Mouse (Mus musculus) MEL (cell line): Measurements from ENCODE around the gene Pemt. TPM values are rescaled to one million over a fixed set of nuclear protein-coding genes. Genes with fewer than 3 reads are reported as not detected.

Source experiments
- DNase-seq: peaks from one replicate; pipeline ENCODE4 v3.0.0; 2011; ENCODE audit warnings: low read depth, low spot score
- H3K27ac ChIP-seq: 2 replicates; pipeline ENCODE4 v1.5.1; 2012; ENCODE audit warnings: low read depth, mild to moderate bottlenecking, control low read depth, low read length, moderate library complexity; ENCODE audit not compliant: control insufficient read depth
- H3K27me3 ChIP-seq, 2 experiments: fragments of 150-350 bp in 1 of 2; sonication (generic) in 1 of 2; 2 replicates each; pipeline ENCODE4 v1.6.1; 2012; ENCODE audit warnings: low read length in 2 of 2, mild to moderate bottlenecking in 2 of 2, improper control_type of control experiment in 1 of 2, moderate library complexity in 1 of 2; ENCODE audit not compliant: insufficient read depth in 2 of 2, control insufficient read depth in 1 of 2
- H3K36me3 ChIP-seq, 2 experiments: 2 replicates each; pipeline ENCODE4 v1.6.1; 2012 to 2014; ENCODE audit warnings: low read length in 2 of 2, improper control_type of control experiment in 1 of 2, inconsistent platforms in 1 of 2, mild to moderate bottlenecking in 1 of 2; ENCODE audit not compliant: insufficient read depth in 2 of 2, control insufficient read depth in 1 of 2
- H3K4me1 ChIP-seq, 2 experiments: fragments of 150-350 bp in 1 of 2; sonication (generic) in 1 of 2; 2 replicates each; pipeline ENCODE4 v1.6.1; 2012; ENCODE audit warnings: low read length in 2 of 2, improper control_type of control experiment in 1 of 2, mild to moderate bottlenecking in 1 of 2; ENCODE audit not compliant: insufficient read depth in 2 of 2, control insufficient read depth in 1 of 2
- H3K4me3 ChIP-seq, 2 experiments: fragments of 150-350 bp in 1 of 2; sonication (generic) in 1 of 2; 2 replicates each; pipeline ENCODE4 v1.5.1; 2012; ENCODE audit warnings: low read depth in 2 of 2, low read length in 2 of 2, mild to moderate bottlenecking in 2 of 2, moderate library complexity in 2 of 2, control low read depth in 1 of 2, improper control_type of control experiment in 1 of 2; ENCODE audit not compliant: control insufficient read depth in 1 of 2, insufficient read depth in 1 of 2
- H3K79me2 ChIP-seq: 2 replicates; pipeline ENCODE4 v1.6.1; 2012; ENCODE audit warnings: mild to moderate bottlenecking, low read length, moderate library complexity; ENCODE audit not compliant: control insufficient read depth, poor library complexity, insufficient read depth
- H3K9ac ChIP-seq: 2 replicates; pipeline ENCODE4 v1.6.1; 2012; ENCODE audit warnings: low read depth, mild to moderate bottlenecking, control low read depth, low read length, moderate library complexity; ENCODE audit not compliant: control insufficient read depth, poor library complexity, severe bottlenecking
- H3K9me3 ChIP-seq: fragments of 150-350 bp; sonication (generic); replicated peaks from 2 replicates; pipeline ENCODE4 v1.6.1; 2012; ENCODE audit warnings: mild to moderate bottlenecking, low read length, improper control_type of control experiment, moderate library complexity; ENCODE audit not compliant: insufficient read depth
- BHLHE40 ChIP-seq: IDR thresholded peaks from 2 replicates; pipeline ENCODE4 v1.6.1; 2012; ENCODE audit warnings: low read depth, mild to moderate bottlenecking, inconsistent platforms, low read length, improper control_type of control experiment, borderline replicate concordance
- CHD1 ChIP-seq: IDR thresholded peaks from 2 replicates; pipeline ENCODE4 v1.6.1; 2012; ENCODE audit warnings: low read depth, mild to moderate bottlenecking, inconsistent platforms, low read length, improper control_type of control experiment
- E2F4 ChIP-seq: IDR thresholded peaks from 2 replicates; pipeline ENCODE4 v1.6.1; 2011; ENCODE audit warnings: low read depth, low read length, improper control_type of control experiment, borderline replicate concordance
- ELF1 ChIP-seq: IDR thresholded peaks from 2 replicates; pipeline ENCODE4 v1.6.1; 2014; ENCODE audit warnings: low read depth, mild to moderate bottlenecking, inconsistent platforms, low read length, improper control_type of control experiment, moderate library complexity
- EP300 ChIP-seq, 2 experiments: IDR thresholded peaks; 2 replicates each; pipeline ENCODE4 v1.6.1; 2011; ENCODE audit warnings: improper control_type of control experiment in 2 of 2, low read length in 2 of 2, low read depth in 1 of 2, mild to moderate bottlenecking in 1 of 2
- GATA1 ChIP-seq: IDR thresholded peaks from 2 replicates; pipeline ENCODE4 v1.6.1; 2011; ENCODE audit warnings: low read depth, low read length, improper control_type of control experiment
- HCFC1 ChIP-seq: IDR thresholded peaks from 2 replicates; pipeline ENCODE4 v1.6.1; 2012; ENCODE audit warnings: low read depth, mild to moderate bottlenecking, inconsistent platforms, low read length, improper control_type of control experiment, moderate library complexity
- MAX ChIP-seq: IDR thresholded peaks from 2 replicates; pipeline ENCODE4 v1.6.1; 2011; ENCODE audit warnings: low read length, improper control_type of control experiment
- MAZ ChIP-seq: IDR thresholded peaks from 2 replicates; pipeline ENCODE4 v1.6.1; 2012; ENCODE audit warnings: low read depth, mild to moderate bottlenecking, inconsistent platforms, low read length, improper control_type of control experiment
- MEF2A ChIP-seq: IDR thresholded peaks from 2 replicates; pipeline ENCODE4 v1.6.1; 2014; ENCODE audit warnings: low read depth, mild to moderate bottlenecking, inconsistent platforms, low read length, improper control_type of control experiment; ENCODE audit not compliant: poor library complexity, insufficient replicate concordance, severe bottlenecking; ENCODE audit errors: extremely low read depth
- MXI1 ChIP-seq: IDR thresholded peaks from 2 replicates; pipeline ENCODE4 v1.6.1; 2011; ENCODE audit warnings: mild to moderate bottlenecking, low read depth, low read length, improper control_type of control experiment
- MYB ChIP-seq: IDR thresholded peaks from 2 replicates; pipeline ENCODE4 v1.6.1; 2011; ENCODE audit warnings: mild to moderate bottlenecking, low read depth, low read length, improper control_type of control experiment
- MYC ChIP-seq: IDR thresholded peaks from 2 replicates; pipeline ENCODE4 v1.6.1; 2011; ENCODE audit warnings: low read depth, mild to moderate bottlenecking, low read length, improper control_type of control experiment, moderate library complexity
- NRF1 ChIP-seq: IDR thresholded peaks from 2 replicates; pipeline ENCODE4 v1.6.1; 2014; ENCODE audit warnings: low read depth, mild to moderate bottlenecking, inconsistent platforms, low read length, improper control_type of control experiment, moderate library complexity; ENCODE audit not compliant: poor library complexity, insufficient read depth, severe bottlenecking
- POLR2A ChIP-seq, 2 experiments: IDR thresholded peaks; 2 replicates each; pipeline ENCODE4 v1.6.1; 2011 to 2012; ENCODE audit warnings: low read length in 2 of 2, mild to moderate bottlenecking in 2 of 2, control low read depth in 1 of 2, improper control_type of control experiment in 1 of 2, low read depth in 1 of 2, moderate library complexity in 1 of 2; ENCODE audit not compliant: control insufficient read depth in 1 of 2, insufficient read depth in 1 of 2, poor library complexity in 1 of 2
- RAD21 ChIP-seq: IDR thresholded peaks from 2 replicates; pipeline ENCODE4 v1.6.1; 2011; ENCODE audit warnings: mild to moderate bottlenecking, low read depth, low read length, improper control_type of control experiment
- SMC3 ChIP-seq: IDR thresholded peaks from 2 replicates; pipeline ENCODE4 v1.6.1; 2011; ENCODE audit warnings: low read depth, low read length, improper control_type of control experiment
- TAL1 ChIP-seq: IDR thresholded peaks from 2 replicates; pipeline ENCODE4 v1.6.1; 2012; ENCODE audit warnings: mild to moderate bottlenecking, inconsistent platforms, low read length, moderate library complexity, mixed read lengths
- TBP ChIP-seq: IDR thresholded peaks from 2 replicates; pipeline ENCODE4 v1.8.0; 2011; ENCODE audit warnings: low read depth, low read length, improper control_type of control experiment
- UBTF ChIP-seq: IDR thresholded peaks from 2 replicates; pipeline ENCODE4 v1.6.1; 2012; ENCODE audit warnings: low read depth, mild to moderate bottlenecking, inconsistent platforms, low read length, improper control_type of control experiment, moderate library complexity, borderline replicate concordance; ENCODE audit not compliant: insufficient read depth
- USF1 ChIP-seq: IDR thresholded peaks from 2 replicates; pipeline ENCODE4 v1.6.1; 2014; ENCODE audit warnings: low read depth, mild to moderate bottlenecking, inconsistent platforms, low read length, improper control_type of control experiment, moderate library complexity
- USF2 ChIP-seq, 2 experiments: IDR thresholded peaks; 2 replicates each; pipeline ENCODE4 v1.6.1; 2011 to 2012; ENCODE audit warnings: improper control_type of control experiment in 2 of 2, low read length in 2 of 2, borderline replicate concordance in 1 of 2, inconsistent platforms in 1 of 2, low read depth in 1 of 2, mild to moderate bottlenecking in 1 of 2; ENCODE audit not compliant: insufficient read depth in 1 of 2
- ZKSCAN1 ChIP-seq: IDR thresholded peaks from 2 replicates; pipeline ENCODE4 v1.6.1; 2012; ENCODE audit warnings: low read depth, mild to moderate bottlenecking, inconsistent platforms, low read length, improper control_type of control experiment, moderate library complexity
- polyA plus RNA-seq, 2 experiments: library from polyadenylated mRNA; stranded (reverse) in 1 of 2; unstranded in 1 of 2; fragments of >175 nt in 1 of 2; fragments of >200 nt in 1 of 2; gene quantifications; 2 replicates each; pipeline versions ENCODE4 v1.2.1 to v1.2.4; 2012; ENCODE audit warnings: low replicate concordance in 2 of 2, low read depth in 1 of 2; ENCODE audit not compliant: insufficient read length in 2 of 2, insufficient read depth in 1 of 2, missing spikeins in 1 of 2
- total RNA-seq: library from RNA; depleted of rRNA; stranded (reverse); fragments of 300-350 nt; gene quantifications from 2 replicates; pipeline ENCODE4 v1.2.3, GENCODE M21; 2012

Pemt gene
- total and polyA plus RNA-seq, 3 experiments = 26.1 to 27.9 TPM; not detected in 1

GRCm38 (mm10) chr11:60068631-60069030, 22.3 kb upstream of the Pemt start:
- no peak overlapping the region for H3K9ac ChIP-seq
- no peak overlapping the region for H3K4me3 ChIP-seq
- no peak for TF ChIP-seq E2F4
- no peak for TF ChIP-seq UBTF
- no peak for TF ChIP-seq MAZ
- no peak for TF ChIP-seq EP300 (IDR thresholded peaks at IDR 0.05; ENCODE audit: low read depth in 1 of 2, low read length in 2 of 2)
- TF ChIP-seq HCFC1 = no peak
- no peak for TF ChIP-seq BHLHE40
- no peak for TF ChIP-seq MXI1
- no peak for TF ChIP-seq POLR2A (IDR thresholded peaks at IDR 0.05; ENCODE audit: control insufficient read depth in 1 of 2, insufficient read depth in 1 of 2, low read depth in 1 of 2, low read length in 2 of 2, poor library complexity in 1 of 2)
- H3K9me3 ChIP-seq = no peaks in the 10 kb centered on the region
- no peaks in the 10 kb centered on the region; a peak in 1 of 4 replicates for H3K27me3 ChIP-seq
- H3K4me1 ChIP-seq = peaks cover 4 to 11% of the 10 kb centered on the region in 2 experiments
- H3K36me3 ChIP-seq = peaks cover 0 to 5% of the 10 kb centered on the region in 2 experiments; a peak in 2 of 4 replicates
- DNase-seq = no peak
- H3K79me2 ChIP-seq = no peaks in the 10 kb centered on the region
- no peak overlapping the region for H3K27ac ChIP-seq

DNA sequence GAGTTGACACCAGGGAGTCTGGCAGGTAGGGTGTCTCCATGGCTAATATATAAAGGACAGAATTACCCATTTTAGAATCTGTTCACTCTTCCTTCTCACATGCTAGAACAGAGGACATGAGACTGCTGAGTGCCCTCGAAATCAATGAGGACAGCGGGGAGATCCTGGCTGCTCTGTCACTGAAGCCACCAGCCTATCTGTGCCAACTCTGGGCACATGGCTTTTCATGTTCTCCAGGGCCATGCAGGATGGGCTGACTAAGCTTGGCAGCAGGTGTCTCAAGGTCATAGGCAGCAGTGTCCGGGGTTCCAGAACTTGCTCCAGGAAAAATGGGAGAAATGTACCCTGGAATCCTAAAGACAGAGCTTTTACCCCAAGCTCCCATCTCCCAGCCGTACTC, 21.4 kb upstream of the Pemt start:
- DNase-seq = no peak
- Histone ChIP-seq H3K27me3 (no peaks in the 10 kb centered on the region; a peak in 1 of 4 replicates), H3K4me1 (peaks cover 4 to 11% of the 10 kb centered on the region in 2 experiments), H3K36me3 (peaks cover 0 to 5% of the 10 kb centered on the region in 2 experiments; a peak in 2 of 4 replicates), H3K9me3 (no peaks in the 10 kb centered on the region), H3K4me3 (no peak overlapping the region), H3K27ac (no peak overlapping the region), H3K79me2 (no peaks in the 10 kb centered on the region), H3K9ac (no peak overlapping the region)
- TF ChIP-seq TAL1 (no peak), HCFC1 (no peak), E2F4 (no peak), MEF2A (no peak), BHLHE40 (no peak), TBP (no peak), MAX (no peak), USF1 (no peak), NRF1 (no peak), MYC (no peak), POLR2A (IDR thresholded peaks at IDR 0.05; ENCODE audit: control insufficient read depth in 1 of 2, insufficient read depth in 1 of 2, low read depth in 1 of 2, low read length in 2 of 2, poor library complexity in 1 of 2) (no peak), MYB (no peak), ZKSCAN1 (no peak), CHD1 (no peak), GATA1 (no peak), SMC3 (no peak), USF2 (IDR thresholded peaks at IDR 0.05; ENCODE audit: borderline replicate concordance in 1 of 2, insufficient read depth in 1 of 2, low read depth in 1 of 2, low read length in 2 of 2) (no peak), RAD21 (no peak), MXI1 (no peak), ELF1 (no peak)
